Mouse (Mus musculus): ENCODE results near the gene Nfasc.

GRCm38 (mm10) chr1:132647958-132648357 is 93.6 kb downstream of the Nfasc start:
- no peak for TF ChIP-seq CTCF (IDR thresholded peaks at IDR 0.05)
- TF ChIP-seq EP300 (IDR thresholded peaks at IDR 0.05), result no peak
